Mouse (Mus musculus) neural tube, embryonic 12.5 days (tissue): Measurements from ENCODE around the gene Mlph. TPM values are rescaled to one million over a fixed set of nuclear protein-coding genes. Genes with fewer than 3 reads are reported as not detected.
A peak's percentile ranks its signal among the peaks of the same experiment; 100 is the strongest.

Experiments
- ATAC-seq: fragments of 200-750 bp; cut with Nextera tagmentation; 2 replicates; pipeline ENCODE4 v1.8.0; 2017; ENCODE audit warnings: low read depth, mild to moderate bottlenecking, moderate TSS enrichment, moderate library complexity; ENCODE audit not compliant: low FRiP score
- H3K27ac ChIP-seq: fragments of 300-500 bp; sonication (generic); 2 replicates; pipeline ENCODE4 v1.5.1; 2016
- H3K27me3 ChIP-seq: fragments of 300-500 bp; sonication (generic); replicated peaks from 2 replicates; pipeline ENCODE4 v1.6.1; 2016; ENCODE audit warnings: mild to moderate bottlenecking
- H3K36me3 ChIP-seq: fragments of 300-500 bp; sonication (generic); 2 replicates; pipeline ENCODE4 v1.6.1; 2016; ENCODE audit warnings: mild to moderate bottlenecking
- H3K4me1 ChIP-seq: fragments of 300-500 bp; sonication (generic); 2 replicates; pipeline ENCODE4 v1.6.1; 2016
- H3K4me2 ChIP-seq: fragments of 300-500 bp; sonication (generic); replicated peaks from 2 replicates; pipeline ENCODE4 v1.6.1; 2016; ENCODE audit warnings: mild to moderate bottlenecking
- H3K4me3 ChIP-seq: fragments of 300-500 bp; sonication (generic); 2 replicates; pipeline ENCODE4 v1.5.1; 2016
- H3K9ac ChIP-seq: fragments of 300-500 bp; sonication (generic); 2 replicates; pipeline ENCODE4 v1.6.1; 2016; ENCODE audit warnings: mild to moderate bottlenecking
- H3K9me3 ChIP-seq: fragments of 300-500 bp; sonication (generic); 2 replicates; pipeline ENCODE4 v1.6.1; 2016; ENCODE audit warnings: mild to moderate bottlenecking
- WGBS: fragments of 180-500 bp; shearing (Covaris S2); methylation state at CpG from one replicate; pipeline ENCODE4 v1.1.7; 2016; 5-methylcytosine and 5-hydroxymethylcytosine counted together
- polyA plus RNA-seq: library from polyadenylated mRNA; unstranded; fragments of >200 nt; fragmentation: Nextera tagmentation; extraction: Ambion mirVana; gene quantifications from 2 replicates; pipeline ENCODE4 v1.2.1, GENCODE M21; 2016

Gene Mlph
- 0.15 and 0.20 TPM in 2 replicates for polyA plus RNA-seq

- H3K4me2 ChIP-seq = peak within 1 kb of the TSS; percentile 52
- peaks cover 7% of the 10 kb centered on the region for H3K4me1 ChIP-seq
- H3K27me3 ChIP-seq = peaks cover 4% of the 10 kb centered on the region; the same call in 1 of the 2 replicates
- no peak within 1 kb of the TSS for H3K27ac ChIP-seq
- peaks cover 6% of the 10 kb centered on the region for H3K9me3 ChIP-seq
- 13% methylated on average over 18 of the region's 18 CpGs for WGBS
- no peak for ATAC-seq
- H3K36me3 ChIP-seq = no peaks in the 10 kb centered on the region
- 0 out of 2 replicates have a peak within 1 kb of the TSS, but pooled peaks have one; percentile 13 for H3K4me3 ChIP-seq
- H3K9ac ChIP-seq = no peak within 1 kb of the TSS
Observed at GRCm38 (mm10) chr1:90914948-90915569, at the start of gene Mlph. Mlph (plus strand) TSS chr1:90915085.

- ATAC-seq = no peak
- H3K27ac ChIP-seq = no peak overlapping the region
- H3K27me3 ChIP-seq = no peaks in the 10 kb centered on the region
- WGBS = 83% methylated on average over 7 of the region's 7 CpGs
- H3K4me2 ChIP-seq = no peak overlapping the region
- no peak overlapping the region for H3K4me3 ChIP-seq
- H3K9me3 ChIP-seq = no peaks in the 10 kb centered on the region
- H3K4me1 ChIP-seq = no peaks in the 10 kb centered on the region
- H3K9ac ChIP-seq = no peak overlapping the region
- H3K36me3 ChIP-seq = no peaks in the 10 kb centered on the region
Observed at GRCm38 (mm10) chr1:90866734-90867133, 48.2 kb upstream of the Mlph start.

DNA sequence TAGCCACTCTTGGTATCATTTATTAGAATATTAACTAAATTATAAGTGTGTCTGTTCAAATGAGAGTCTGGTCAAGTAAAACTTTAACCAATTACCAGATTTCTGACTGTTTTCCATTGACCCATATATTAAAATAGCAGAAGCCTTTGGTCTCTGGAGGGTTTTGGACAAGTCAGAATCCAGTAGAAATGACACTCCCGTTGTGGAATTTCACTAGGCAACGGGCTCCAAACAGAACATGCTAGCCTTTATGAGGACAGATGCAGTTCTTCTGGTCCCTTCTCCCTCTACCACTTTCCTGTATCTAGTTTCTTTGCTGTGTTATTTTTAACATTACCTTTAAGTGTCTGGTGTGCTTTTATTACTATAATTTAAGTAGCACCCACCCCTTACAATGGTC is 44.3 kb upstream of the Mlph start:
- Histone ChIP-seq H3K4me3 (no peak overlapping the region), H3K36me3 (no peaks in the 10 kb centered on the region), H3K9ac (no peak overlapping the region), H3K27ac (no peak overlapping the region), H3K4me2 (no peak overlapping the region), H3K27me3 (no peaks in the 10 kb centered on the region), H3K9me3 (no peaks in the 10 kb centered on the region), H3K4me1 (no peaks in the 10 kb centered on the region)
- 82% methylated on average over 2 of the region's 2 CpGs for WGBS
- no peak for ATAC-seq

DNA sequence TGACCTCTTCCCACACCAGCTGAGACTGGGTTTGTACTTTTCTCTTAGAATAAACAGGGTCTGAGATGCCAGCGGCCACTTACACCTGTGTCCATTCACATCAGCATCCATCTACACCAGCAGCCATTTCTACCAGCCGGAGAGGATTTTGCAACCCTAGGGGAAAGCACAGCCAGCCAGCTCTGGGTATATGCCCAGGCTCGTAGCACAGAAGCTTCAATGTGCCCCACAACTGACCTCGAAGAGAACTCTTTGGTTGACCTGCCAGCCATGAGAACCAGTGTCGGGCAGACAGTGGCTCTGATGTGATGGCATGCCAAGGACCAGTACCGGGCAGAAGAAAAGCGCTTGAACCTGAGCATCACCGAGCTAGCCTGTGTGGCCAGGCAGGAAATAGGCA is 39.5 kb upstream of the Mlph start:
- H3K36me3 ChIP-seq = no peaks in the 10 kb centered on the region
- WGBS = 88% methylated on average over 8 of the region's 8 CpGs
- no peaks in the 10 kb centered on the region for H3K9me3 ChIP-seq
- no peak overlapping the region for H3K4me3 ChIP-seq
- ATAC-seq = no peak
- H3K4me2 ChIP-seq = no peak overlapping the region
- no peaks in the 10 kb centered on the region for H3K4me1 ChIP-seq
- H3K27ac ChIP-seq = no peak overlapping the region
- no peak overlapping the region for H3K9ac ChIP-seq
- no peaks in the 10 kb centered on the region for H3K27me3 ChIP-seq

DNA sequence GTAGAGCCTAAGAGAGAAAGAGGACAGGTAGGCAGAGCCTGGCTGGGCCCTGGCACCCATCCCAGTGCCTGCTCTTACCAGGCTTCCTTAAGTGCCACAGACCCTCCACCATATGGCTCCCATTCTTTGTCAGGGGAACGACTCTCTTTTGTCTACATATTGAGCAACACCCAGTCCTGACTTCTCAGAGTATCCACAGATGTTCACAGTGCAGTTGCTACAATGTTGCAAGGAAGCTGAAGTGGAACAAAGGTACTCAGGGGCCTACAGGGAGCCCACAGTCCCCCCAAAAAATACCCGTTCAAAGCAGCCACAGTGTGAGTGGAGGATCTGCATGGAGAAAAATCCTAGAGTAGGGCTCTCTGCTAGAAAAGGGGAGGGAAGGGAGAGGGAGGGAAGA is 38.9 kb upstream of the Mlph start:
- Histone ChIP-seq H3K9ac (no peak overlapping the region), H3K9me3 (no peaks in the 10 kb centered on the region), H3K36me3 (no peaks in the 10 kb centered on the region), H3K4me3 (no peak overlapping the region), H3K4me1 (no peaks in the 10 kb centered on the region), H3K4me2 (no peak overlapping the region), H3K27me3 (no peaks in the 10 kb centered on the region), H3K27ac (no peak overlapping the region)
- no peak for ATAC-seq
- WGBS = 42% methylated on average over 2 of the region's 2 CpGs

DNA sequence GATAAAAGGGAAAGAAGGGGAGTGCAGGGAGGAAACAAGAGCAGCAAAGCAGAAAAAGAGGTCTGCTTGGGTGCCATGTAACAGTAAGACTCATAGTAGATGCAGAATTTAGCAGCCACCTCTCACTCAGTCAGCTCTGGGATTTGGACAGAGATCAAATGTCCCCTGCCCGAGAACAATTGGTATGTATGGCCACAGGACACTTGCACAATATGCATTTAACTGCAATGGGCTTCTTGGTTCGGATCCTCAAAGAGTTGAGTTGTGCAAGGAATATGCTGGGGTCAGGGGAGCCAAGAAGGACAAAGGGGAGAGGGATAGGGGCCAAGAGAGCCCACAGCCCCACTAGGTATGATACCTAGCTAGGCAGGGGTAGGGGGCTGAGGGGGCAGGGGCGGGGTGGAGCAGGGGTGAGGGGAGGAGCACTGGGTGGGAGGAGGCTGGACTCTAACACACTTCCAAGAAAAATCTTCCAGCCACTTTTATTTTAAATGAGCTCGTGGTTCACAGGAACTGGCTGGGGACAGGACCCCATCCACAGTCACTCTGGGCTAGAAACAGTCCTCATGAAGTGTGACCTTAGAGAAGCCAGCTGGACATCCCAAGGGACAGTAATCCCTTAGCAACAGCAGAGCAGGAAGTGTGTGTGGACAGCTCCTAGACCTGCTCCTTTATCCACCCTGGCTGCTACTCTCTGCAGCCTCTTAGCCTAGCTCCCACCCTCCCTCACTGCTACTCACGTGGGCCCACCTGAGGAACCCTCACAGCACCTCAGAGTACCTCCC is 38.2 kb upstream of the Mlph start:
- Histone ChIP-seq H3K4me2 (no peak overlapping the region), H3K4me1 (no peaks in the 10 kb centered on the region), H3K27me3 (no peaks in the 10 kb centered on the region), H3K27ac (no peak overlapping the region), H3K36me3 (no peaks in the 10 kb centered on the region), H3K9me3 (no peaks in the 10 kb centered on the region), H3K9ac (no peak overlapping the region), H3K4me3 (no peak overlapping the region)
- no peak for ATAC-seq
- WGBS = 69% methylated on average over 5 of the region's 5 CpGs

DNA sequence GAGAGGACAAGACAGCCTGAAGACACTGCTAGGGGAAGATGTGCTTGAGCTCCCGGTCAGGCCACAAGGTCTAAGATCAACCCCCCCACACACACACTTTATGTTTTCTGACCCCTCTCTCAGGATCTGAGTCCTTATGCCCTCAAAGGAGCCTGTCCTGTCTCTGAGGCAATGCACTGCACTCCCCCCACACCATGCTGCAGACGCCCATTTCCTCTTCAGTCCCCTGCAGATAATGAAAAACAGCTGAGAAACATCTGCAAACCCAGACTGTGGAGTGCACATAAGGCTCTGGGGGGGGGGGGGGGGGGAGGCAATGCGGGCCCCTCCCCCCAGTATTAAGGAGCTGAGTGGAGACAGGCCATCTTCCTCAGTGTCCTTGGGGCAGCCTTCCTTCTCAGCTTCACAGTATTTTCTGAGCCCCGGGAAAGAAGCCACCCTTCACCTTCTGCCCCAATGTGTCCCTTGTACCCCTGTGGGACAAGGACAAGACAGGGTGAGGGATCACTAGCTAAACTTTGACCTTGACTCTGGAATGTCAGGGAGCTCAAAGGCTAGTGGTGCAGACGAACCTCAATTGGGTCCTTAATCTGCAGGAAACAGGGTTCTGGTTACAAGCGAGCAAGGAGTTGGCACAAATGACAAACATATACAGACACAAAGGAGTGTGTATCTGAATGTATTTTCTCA is 29.0 kb upstream of the Mlph start:
- Histone ChIP-seq H3K4me3 (no peak overlapping the region), H3K27me3 (no peaks in the 10 kb centered on the region), H3K27ac (no peak overlapping the region), H3K9ac (no peak overlapping the region), H3K36me3 (no peaks in the 10 kb centered on the region), H3K4me2 (no peak overlapping the region), H3K4me1 (no peaks in the 10 kb centered on the region), H3K9me3 (no peaks in the 10 kb centered on the region)
- no peak for ATAC-seq
- 68% methylated on average over 6 of the region's 6 CpGs for WGBS

GRCm38 (mm10) chr1:90894521-90894920 is 20.4 kb upstream of the Mlph start:
- no peak overlapping the region for H3K4me3 ChIP-seq
- 70% methylated on average over 3 of the region's 3 CpGs for WGBS
- ATAC-seq = no peak

GRCm38 (mm10) chr1:90895004-90895403 is 19.9 kb upstream of the Mlph start:
- ATAC-seq = no peak
- Histone ChIP-seq H3K9ac (no peak overlapping the region), H3K4me2 (no peak overlapping the region), H3K27ac (no peak overlapping the region), H3K4me1 (0 out of 2 replicates have a peak, but pooled peaks cover 3% of the 10 kb centered on the region), H3K36me3 (no peaks in the 10 kb centered on the region), H3K4me3 (no peak overlapping the region), H3K27me3 (no peaks in the 10 kb centered on the region), H3K9me3 (no peaks in the 10 kb centered on the region)
- 81% methylated on average over 3 of the region's 3 CpGs for WGBS

More at GRCm38 (mm10) chr1:90894521-90894920, 20.4 kb upstream of the Mlph start:
- H3K27ac ChIP-seq = no peak overlapping the region
- H3K4me2 ChIP-seq = no peak overlapping the region
- no peaks in the 10 kb centered on the region for H3K36me3 ChIP-seq
- no peaks in the 10 kb centered on the region for H3K9me3 ChIP-seq
- H3K27me3 ChIP-seq = no peaks in the 10 kb centered on the region
- H3K9ac ChIP-seq = no peak overlapping the region
- 0 out of 2 replicates have a peak, but pooled peaks cover 3% of the 10 kb centered on the region for H3K4me1 ChIP-seq

DNA sequence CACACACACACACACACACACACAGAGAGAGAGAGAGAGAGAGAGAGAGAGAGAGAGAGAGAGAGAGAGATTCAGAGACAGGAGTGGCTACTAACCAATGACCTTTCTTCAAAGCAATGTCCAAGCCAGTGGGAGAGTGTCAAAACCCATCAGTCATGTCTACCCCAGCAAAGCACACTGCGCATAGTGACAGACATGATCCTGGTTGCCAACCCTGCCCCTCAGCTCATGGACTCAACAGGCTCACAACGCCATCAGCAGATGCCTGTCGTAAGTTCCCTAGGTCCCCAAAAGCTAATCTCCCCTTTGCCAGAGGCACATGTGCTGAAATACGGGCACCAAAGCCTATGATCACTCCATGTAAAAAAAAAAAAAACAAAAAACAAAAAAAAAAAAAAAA is 18.6 kb upstream of the Mlph start:
- Histone ChIP-seq H3K27me3 (no peaks in the 10 kb centered on the region), H3K36me3 (no peaks in the 10 kb centered on the region), H3K4me1 (0 out of 2 replicates have a peak, but pooled peaks cover 3% of the 10 kb centered on the region), H3K9ac (no peak overlapping the region), H3K4me3 (no peak overlapping the region), H3K27ac (no peak overlapping the region), H3K9me3 (no peaks in the 10 kb centered on the region), H3K4me2 (no peak overlapping the region)
- no peak for ATAC-seq
- 86% methylated on average over 4 of the region's 4 CpGs for WGBS

DNA sequence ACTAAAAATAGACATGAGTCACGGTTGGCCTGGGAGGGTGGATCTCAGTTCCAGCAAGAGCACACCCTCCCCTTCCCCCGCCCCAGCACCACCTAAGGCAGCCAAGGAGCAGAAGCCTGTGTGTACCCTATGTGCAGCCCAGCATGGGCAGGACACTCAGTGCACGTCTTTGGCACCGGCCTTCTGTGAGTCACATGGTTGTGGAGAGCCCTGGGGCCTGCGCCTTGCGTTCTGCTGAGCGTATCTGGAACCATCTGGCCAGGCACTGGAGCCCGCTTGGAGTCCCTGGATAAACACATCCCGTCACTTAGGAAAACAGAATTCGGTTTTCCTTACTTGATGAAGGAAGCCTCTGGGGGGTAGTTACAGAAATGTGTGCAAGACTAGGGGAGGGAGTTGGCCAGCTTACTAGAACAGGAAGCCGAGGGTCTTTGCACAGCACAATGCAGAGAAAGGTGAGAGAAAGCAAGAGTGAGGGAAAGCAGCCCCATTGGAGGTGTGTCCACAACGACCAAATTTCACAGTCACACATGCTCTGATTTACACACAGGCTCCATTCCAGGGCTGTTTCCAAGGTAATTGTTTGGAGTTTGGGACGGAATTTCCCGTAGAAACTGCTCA is 18.0 kb upstream of the Mlph start:
- H3K27ac ChIP-seq = no peak overlapping the region
- H3K36me3 ChIP-seq = no peaks in the 10 kb centered on the region
- no peak overlapping the region for H3K9ac ChIP-seq
- 0 out of 2 replicates have a peak, but pooled peaks cover 3% of the 10 kb centered on the region for H3K4me1 ChIP-seq
- ATAC-seq = no peak
- WGBS = 57% methylated on average over 14 of the region's 14 CpGs
- H3K9me3 ChIP-seq = no peaks in the 10 kb centered on the region
- H3K27me3 ChIP-seq = no peaks in the 10 kb centered on the region
- H3K4me3 ChIP-seq = no peak overlapping the region
- no peak overlapping the region for H3K4me2 ChIP-seq

DNA sequence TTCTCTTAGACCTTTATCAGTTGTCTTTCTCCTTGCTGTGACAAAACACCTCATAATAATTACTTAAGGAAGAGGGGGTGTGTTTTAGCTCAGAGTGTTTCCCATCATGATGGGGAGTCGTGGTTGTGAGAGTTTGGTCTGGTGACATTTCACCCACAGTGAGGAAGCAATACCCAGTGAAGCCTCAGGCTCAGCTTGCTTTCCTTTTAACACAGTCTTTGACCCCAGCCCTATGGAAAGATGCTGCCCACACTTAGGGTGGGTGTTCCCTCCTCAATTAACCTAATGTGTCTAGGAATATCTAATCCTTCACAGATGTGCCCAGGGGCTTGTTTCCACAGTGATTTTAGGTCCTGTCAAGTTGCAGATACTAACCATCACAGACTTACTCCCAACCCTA is 16.9 kb upstream of the Mlph start:
- Histone ChIP-seq H3K27me3 (no peaks in the 10 kb centered on the region), H3K4me1 (0 out of 2 replicates have a peak, but pooled peaks cover 3% of the 10 kb centered on the region), H3K27ac (no peak overlapping the region), H3K4me2 (no peak overlapping the region), H3K9me3 (no peaks in the 10 kb centered on the region), H3K4me3 (no peak overlapping the region), H3K36me3 (no peaks in the 10 kb centered on the region), H3K9ac (no peak overlapping the region)
- no peak for ATAC-seq
- WGBS = 72% methylated on average over 1 of the region's 1 CpGs
